Mouse (Mus musculus): Measurements from ENCODE around the gene Arfgap3.

DNA sequence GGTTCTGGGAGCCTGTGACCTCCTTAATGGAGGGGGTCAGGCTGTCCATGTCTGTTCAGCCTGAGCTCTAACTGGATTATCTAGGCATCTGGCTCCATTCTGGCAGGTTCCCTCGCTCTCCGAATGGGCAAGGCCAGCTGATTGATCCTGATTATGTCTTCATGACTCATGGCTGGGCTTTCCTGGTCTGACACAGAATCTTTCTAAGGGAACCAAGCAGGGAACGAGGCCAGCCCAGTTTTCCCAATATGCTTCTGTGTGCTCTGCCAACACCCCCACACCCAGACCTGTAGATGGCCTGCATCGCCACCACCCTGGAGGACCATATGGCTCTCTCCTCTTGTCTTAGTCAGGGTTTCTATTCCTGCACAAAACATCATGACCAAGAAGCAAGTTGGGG is 72.6 kb downstream of the Arfgap3 start:
- no peak for TF ChIP-seq POLR2A (IDR thresholded peaks at IDR 0.05; ENCODE audit: extremely low read depth, insufficient read depth, low read length)
- no peak for TF ChIP-seq CTCF (IDR thresholded peaks at IDR 0.05; ENCODE audit: low read depth, low read length)
